Mouse (Mus musculus) adrenal gland, postnatal 25 days (tissue): ENCODE measurements around the gene Lrrc3. TPM values are rescaled to one million over a fixed set of nuclear protein-coding genes. Genes with fewer than 3 reads are reported as not detected.

Source experiments
- DNase-seq: peaks from one replicate; pipeline ENCODE4 v3.0.0; 2021; ENCODE audit warnings: mixed read lengths
- total RNA-seq: library from RNA; stranded (reverse); gene quantifications from 2 replicates; pipeline ENCODE4 v1.2.3, GENCODE M21; 2021

Lrrc3 gene
- total RNA-seq, 1 experiment from 2014 or later: 8.0 TPM

DNA sequence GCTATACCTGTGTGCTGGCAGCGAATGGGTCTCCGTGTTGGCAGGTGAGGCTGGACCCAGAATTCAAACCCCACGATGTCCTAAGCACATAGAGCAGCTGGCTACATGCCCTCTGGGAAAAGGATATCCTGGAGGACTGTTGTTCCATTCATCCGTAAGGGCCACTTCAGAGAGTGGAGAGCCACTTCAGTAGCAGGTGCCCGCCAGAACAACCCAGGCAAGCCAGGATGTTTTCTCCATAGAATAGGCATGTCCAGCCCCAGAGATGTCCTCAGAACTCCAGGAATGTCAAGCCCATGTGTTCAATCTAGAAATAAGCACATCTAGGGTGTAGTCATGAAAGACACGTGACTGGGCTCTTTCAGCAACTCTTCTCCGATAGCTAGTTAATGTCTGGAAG lies 32.7 kb downstream of the Lrrc3 start:
- DNase-seq: no peak

GRCm38 (mm10) chr10:77867546-77867945 lies 34.8 kb downstream of the Lrrc3 start:
- DNase-seq: no peak

- no peak for DNase-seq
Observed at GRCm38 (mm10) chr10:77864762-77865143, 37.6 kb downstream of the Lrrc3 start.

GRCm38 (mm10) chr10:77864067-77864761 lies 38.1 kb downstream of the Lrrc3 start:
- DNase-seq: peak; percentile 8

DNA sequence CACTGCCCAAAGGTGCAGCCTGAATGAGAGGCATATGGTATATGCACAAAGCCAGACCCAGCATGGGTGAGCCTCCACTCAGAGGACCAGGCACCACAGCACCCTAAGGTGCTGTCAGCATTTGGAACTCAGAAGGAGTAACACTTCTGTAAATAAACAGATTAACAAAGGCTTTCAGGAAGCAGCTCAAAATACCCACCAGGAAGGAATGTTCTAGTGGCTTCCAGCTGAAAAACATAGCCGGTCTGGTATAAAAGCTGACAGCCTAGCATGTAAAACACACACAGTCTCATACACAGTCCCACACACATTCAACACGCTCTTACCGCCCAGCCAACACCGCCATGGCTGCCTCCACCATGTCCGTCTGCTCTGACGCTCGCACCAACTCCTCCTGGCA lies 40.7 kb downstream of the Lrrc3 start, which contains the start of gene Gm3285:
Gene Gm3285 (plus strand): TSS at position 301 of the 400 bp plus-strand sequence.
- no peak for DNase-seq

DNA sequence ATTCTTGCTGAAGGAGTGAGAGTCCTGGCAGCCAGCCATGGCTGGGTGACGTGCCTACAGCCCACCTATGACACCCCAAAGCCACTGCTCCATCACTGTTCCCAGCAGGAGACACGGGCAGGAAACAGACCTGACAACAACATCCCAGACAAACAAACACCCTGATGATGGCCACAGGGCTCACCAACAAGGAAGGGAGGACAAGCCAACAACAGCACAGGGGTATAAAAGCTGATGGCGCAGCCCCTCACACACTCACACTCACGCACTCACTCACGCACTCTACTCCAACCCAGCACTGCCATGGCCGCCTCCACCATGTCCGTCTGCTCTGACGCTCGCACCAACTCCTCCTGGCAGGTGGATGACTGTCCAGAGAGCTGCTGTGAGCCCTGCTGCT lies 49.8 kb downstream of the Lrrc3 start, which contains the start of gene Gm10318:
Gene Gm10318 (plus strand): TSS at position 301 of the 400 bp plus-strand sequence.
- DNase-seq: no peak

Other genes starting within 250 kb of the Lrrc3 start
- gene Tspear, start 216.0 kb downstream of the Lrrc3 start, total RNA-seq: 0.39 and 0.86 TPM in 2 replicates
- gene Gm19402, start 211.8 kb downstream of the Lrrc3 start, total RNA-seq: not detected in 2 replicates
- not detected in 2 replicates for gene Gm9508, start 205.3 kb downstream of the Lrrc3 start, total RNA-seq
- not detected in 2 replicates for gene Gm10272, start 195.9 kb downstream of the Lrrc3 start, total RNA-seq
- not detected in 2 replicates for gene Gm10024, start 191.1 kb downstream of the Lrrc3 start, total RNA-seq
- not detected in 2 replicates for gene Gm10142, start 186.7 kb downstream of the Lrrc3 start, total RNA-seq
- gene Krtap12-1, start 181.9 kb downstream of the Lrrc3 start, total RNA-seq: not detected in 2 replicates
- not detected in 2 replicates for gene Gm10100, start 176.1 kb downstream of the Lrrc3 start, total RNA-seq
- gene Gm18596, start 159.9 kb downstream of the Lrrc3 start, total RNA-seq: not detected in 2 replicates
- not detected in 2 replicates for gene Gm9736, start 151.2 kb downstream of the Lrrc3 start, total RNA-seq
- gene Gm3233, start 142.9 kb downstream of the Lrrc3 start, total RNA-seq: not detected in 2 replicates
- gene Gm3238, start 131.2 kb downstream of the Lrrc3 start, total RNA-seq: not detected in 2 replicates
- gene Gm7138, start 125.6 kb downstream of the Lrrc3 start, total RNA-seq: not detected in 2 replicates
- not detected in 2 replicates for gene Gm3250, start 120.0 kb downstream of the Lrrc3 start, total RNA-seq
- not detected in 2 replicates for gene Gm7137, start 114.3 kb downstream of the Lrrc3 start, total RNA-seq
- not detected in 2 replicates for gene Gm9639, start 107.5 kb downstream of the Lrrc3 start, total RNA-seq
- gene Gm19668, start 103.4 kb downstream of the Lrrc3 start, total RNA-seq: not detected in 2 replicates
- gene Gm9507, start 90.7 kb downstream of the Lrrc3 start, total RNA-seq: not detected in 2 replicates
- gene Gm2696, start 87.9 kb downstream of the Lrrc3 start, total RNA-seq: not detected in 2 replicates
- not detected in 2 replicates for gene Krtap10-4, start 75.4 kb downstream of the Lrrc3 start, total RNA-seq
- gene Krtap10-10, start 66.6 kb downstream of the Lrrc3 start, total RNA-seq: not detected in 2 replicates
- gene Gm36176, start 55.7 kb downstream of the Lrrc3 start, total RNA-seq: not detected in 2 replicates
- gene Gm10318, start 49.7 kb downstream of the Lrrc3 start, total RNA-seq: not detected in 2 replicates
- gene Gm3285, start 40.6 kb downstream of the Lrrc3 start, total RNA-seq: not detected in 2 replicates
- 1.2 and 2.7 TPM in 2 replicates for gene Trpm2, start 68.0 kb upstream of the Lrrc3 start, total RNA-seq
- 18.5 and 22.1 TPM in 2 replicates for gene 1810043G02Rik, start 76.0 kb upstream of the Lrrc3 start, total RNA-seq
- gene Pfkl, start 107.5 kb upstream of the Lrrc3 start, total RNA-seq: 91.4 and 96.0 TPM in 2 replicates
- gene Dnmt3l, start 139.4 kb upstream of the Lrrc3 start, total RNA-seq: 30.7 and 36.2 TPM in 2 replicates
- not detected in 2 replicates for gene Aire, start 141.1 kb upstream of the Lrrc3 start, total RNA-seq
- gene Icosl, start 166.8 kb upstream of the Lrrc3 start, total RNA-seq: 26.3 and 36.0 TPM in 2 replicates